Mouse (Mus musculus) myocyte (in vitro differentiated cells): ENCODE results near the gene Dusp28. TPM values are rescaled to one million over a fixed set of nuclear protein-coding genes. Genes with fewer than 3 reads are reported as not detected.
A peak's percentile ranks its signal among the peaks of the same experiment; 100 is the strongest.

Experiments
- H3K27me3 ChIP-seq: one replicate; pipeline ENCODE4 v1.6.1; 2011; ENCODE audit not compliant: control insufficient read depth, insufficient read depth, insufficient read length
- H3K36me3 ChIP-seq: one replicate; pipeline ENCODE4 v1.6.1; 2011; ENCODE audit not compliant: control insufficient read depth, insufficient read depth
- H3K4me2 ChIP-seq: one replicate; pipeline ENCODE4 v1.6.1; 2011; ENCODE audit warnings: low read depth, control low read depth
- H3K4me3 ChIP-seq: one replicate; pipeline ENCODE4 v1.5.1; 2011; ENCODE audit warnings: mild to moderate bottlenecking, control low read depth, moderate library complexity
- H3K79me2 ChIP-seq: one replicate; pipeline ENCODE4 v1.6.1; 2011; ENCODE audit not compliant: control insufficient read depth, insufficient read depth
- H3ac ChIP-seq: one replicate; pipeline ENCODE4 v1.6.1; 2011; ENCODE audit not compliant: control insufficient read depth, insufficient read length
- CEBPB ChIP-seq: IDR thresholded peaks from 2 replicates; pipeline ENCODE4 v1.6.1; 2011; ENCODE audit warnings: mild to moderate bottlenecking, moderate library complexity; ENCODE audit not compliant: poor library complexity, insufficient read depth, severe bottlenecking
- E2F4 ChIP-seq: IDR thresholded peaks from one replicate; pipeline ENCODE4 v1.6.1; 2011; ENCODE audit warnings: mild to moderate bottlenecking, control low read depth, moderate library complexity; ENCODE audit not compliant: insufficient read depth
- MAX ChIP-seq: IDR thresholded peaks from one replicate; pipeline ENCODE4 v1.6.1; 2011; ENCODE audit warnings: low read depth, mild to moderate bottlenecking, control low read depth
- MYOD1 ChIP-seq, 3 experiments: IDR thresholded peaks; one replicate each; pipeline ENCODE4 v1.6.1; 2011; ENCODE audit warnings: control low read depth in 2 of 3, low read depth in 2 of 3, mild to moderate bottlenecking in 2 of 3, moderate library complexity in 1 of 3; ENCODE audit not compliant: insufficient read length in 2 of 3, control insufficient read depth in 1 of 3
- MYOG ChIP-seq, 3 experiments: IDR thresholded peaks; one replicate each; pipeline ENCODE4 v1.6.1; 2011; ENCODE audit warnings: control low read depth in 2 of 3, low read depth in 2 of 3, mild to moderate bottlenecking in 2 of 3; ENCODE audit not compliant: insufficient read length in 2 of 3, control insufficient read depth in 1 of 3, insufficient read depth in 1 of 3
- POLR2A ChIP-seq: IDR thresholded peaks from one replicate; pipeline ENCODE4 v1.6.1; 2011; ENCODE audit warnings: low read depth, mild to moderate bottlenecking, control low read depth, moderate library complexity; ENCODE audit not compliant: insufficient read length
- POLR2AphosphoS2 ChIP-seq: IDR thresholded peaks from one replicate; pipeline ENCODE4 v1.6.1; 2011; ENCODE audit warnings: low read depth, control low read depth; ENCODE audit not compliant: insufficient read length
- REST ChIP-seq: IDR thresholded peaks from one replicate; pipeline ENCODE4 v1.6.1; 2011; ENCODE audit warnings: mild to moderate bottlenecking, control low read depth, moderate library complexity; ENCODE audit not compliant: insufficient read depth, insufficient read length
- SRF ChIP-seq: IDR thresholded peaks from one replicate; pipeline ENCODE4 v1.6.1; 2011; ENCODE audit warnings: low read depth; ENCODE audit not compliant: control insufficient read depth, insufficient read length
- TCF12 ChIP-seq: IDR thresholded peaks from one replicate; pipeline ENCODE4 v1.6.1; 2011; ENCODE audit warnings: mild to moderate bottlenecking, control low read depth; ENCODE audit not compliant: poor library complexity, insufficient read depth, severe bottlenecking
- TCF3 ChIP-seq: IDR thresholded peaks from one replicate; pipeline ENCODE4 v1.6.1; 2011; ENCODE audit warnings: low read depth, control low read depth; ENCODE audit not compliant: insufficient read length
- USF1 ChIP-seq: IDR thresholded peaks from one replicate; pipeline ENCODE4 v1.6.1; 2011; ENCODE audit warnings: low read depth, mild to moderate bottlenecking, control low read depth, moderate library complexity
- polyA plus RNA-seq: library from polyadenylated mRNA; unstranded; fragments of >200 nt; fragmentation: generic; extraction: Trizol; gene quantifications from one replicate; pipeline ENCODE4 v1.2.1, GENCODE M21; 2012; ENCODE audit warnings: missing spikeins

Gene Dusp28
- 40.9 TPM for polyA plus RNA-seq

DNA sequence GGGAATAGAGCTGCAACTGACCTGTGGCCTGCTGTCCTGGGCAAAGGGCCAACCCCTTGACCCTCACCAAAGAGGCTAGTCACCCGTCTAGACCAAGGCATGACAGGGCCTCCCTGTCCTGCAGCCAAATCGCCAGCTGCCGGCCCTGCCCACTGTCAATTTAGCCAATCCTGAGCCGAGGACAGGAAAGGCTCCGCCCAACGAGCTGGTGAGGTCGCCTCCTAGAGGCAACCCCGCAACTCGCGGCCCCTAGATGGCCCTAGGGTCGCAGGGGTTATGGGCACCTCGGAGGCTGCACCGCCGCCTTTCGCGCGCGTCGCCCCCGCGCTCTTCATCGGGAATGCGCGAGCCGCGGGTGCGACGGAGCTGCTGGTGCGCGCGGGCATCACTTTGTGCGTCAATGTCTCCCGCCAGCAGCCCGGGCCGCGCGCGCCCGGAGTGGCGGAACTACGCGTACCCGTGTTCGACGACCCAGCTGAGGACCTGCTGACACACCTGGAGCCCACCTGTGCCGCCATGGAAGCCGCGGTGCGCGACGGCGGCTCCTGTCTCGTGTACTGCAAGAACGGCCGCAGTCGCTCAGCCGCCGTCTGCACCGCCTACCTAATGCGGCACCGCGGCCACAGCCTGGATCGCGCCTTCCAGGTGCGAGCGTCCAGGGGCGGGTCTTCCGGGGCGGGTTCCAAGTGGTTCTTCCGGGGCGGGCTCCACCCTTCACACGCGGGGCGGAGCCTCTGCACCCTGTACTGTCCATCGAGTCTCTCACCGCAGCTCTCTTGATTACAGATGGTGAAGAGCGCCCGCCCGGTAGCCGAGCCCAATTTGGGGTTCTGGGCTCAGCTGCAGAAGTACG, at the start of gene Dusp28:
Gene Dusp28 (plus strand): TSS at position 203 of the 853 bp plus-strand sequence.
- Histone ChIP-seq H3K36me3 (no peaks in the 10 kb centered on the region), H3K4me3 (peak within 1 kb of the TSS; percentile 32), H3K79me2 (peaks cover 10% of the 10 kb centered on the region), H3ac (peak within 1 kb of the TSS; percentile 77), H3K27me3 (no peaks in the 10 kb centered on the region), H3K4me2 (peak within 1 kb of the TSS; percentile 87)
- TF ChIP-seq E2F4 (no peak), TCF12 (no peak), MYOD1 (IDR thresholded peaks at IDR 0.05; ENCODE audit: control insufficient read depth in 1 of 3, insufficient read length in 2 of 3, low read depth in 2 of 3) (peak in 2 of 3 experiments; percentile 77 to 88), POLR2AphosphoS2 (peak; percentile 73), CEBPB (no peak), USF1 (no peak), MYOG (IDR thresholded peaks at IDR 0.05; ENCODE audit: control insufficient read depth in 1 of 3, insufficient read depth in 1 of 3, insufficient read length in 2 of 3, low read depth in 2 of 3) (peak; percentile 40 to 94 (median 62)), MAX (no peak), SRF (peak; percentile 42), TCF3 (no peak), POLR2A (peak; percentile 60)

DNA sequence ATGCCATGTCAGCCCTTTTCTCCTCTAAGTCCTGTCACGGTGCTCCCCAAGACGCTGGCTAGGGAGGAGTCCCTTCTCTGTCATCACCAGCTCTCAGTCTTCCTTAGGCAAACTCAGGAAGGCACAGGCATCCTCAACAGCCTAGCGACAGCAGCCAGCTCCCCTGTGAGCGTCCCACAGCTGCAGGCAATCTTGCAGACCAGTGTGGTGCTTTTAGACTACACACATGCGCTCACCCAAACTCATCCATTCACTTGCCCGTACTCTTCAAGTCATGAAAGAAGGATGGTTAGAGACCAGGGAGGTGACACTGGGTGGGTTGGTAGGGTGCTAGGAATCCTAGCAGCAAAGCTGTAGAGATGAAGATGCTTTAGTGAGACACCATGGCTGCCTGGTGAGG, 45.3 kb upstream of the Dusp28 start:
- no peak overlapping the region for H3ac ChIP-seq
- H3K36me3 ChIP-seq = peaks cover 25% of the 10 kb centered on the region
- H3K4me3 ChIP-seq = no peak overlapping the region
- no peaks in the 10 kb centered on the region for H3K27me3 ChIP-seq
- peak; percentile 39 for TF ChIP-seq POLR2A
- no peak for TF ChIP-seq MYOD1 (IDR thresholded peaks at IDR 0.05; ENCODE audit: control insufficient read depth in 1 of 3, insufficient read length in 2 of 3, low read depth in 2 of 3)
- TF ChIP-seq MYOG (IDR thresholded peaks at IDR 0.05; ENCODE audit: control insufficient read depth in 1 of 3, insufficient read depth in 1 of 3, insufficient read length in 2 of 3, low read depth in 2 of 3) = no peak
- TF ChIP-seq POLR2AphosphoS2 = peak; percentile 98
- no peak for TF ChIP-seq TCF12
- no peaks in the 10 kb centered on the region for H3K79me2 ChIP-seq
- no peak overlapping the region for H3K4me2 ChIP-seq

GRCm38 (mm10) chr1:92863268-92863667, 43.5 kb upstream of the Dusp28 start:
- Histone ChIP-seq H3K27me3 (no peaks in the 10 kb centered on the region), H3K79me2 (no peaks in the 10 kb centered on the region), H3K4me2 (no peak overlapping the region), H3K4me3 (no peak overlapping the region), H3ac (no peak overlapping the region), H3K36me3 (peaks cover 7% of the 10 kb centered on the region)
- TF ChIP-seq TCF3 (no peak), POLR2A (peak; percentile 33), POLR2AphosphoS2 (peak; percentile 97), CEBPB (no peak), MAX (no peak), MYOD1 (IDR thresholded peaks at IDR 0.05; ENCODE audit: control insufficient read depth in 1 of 3, insufficient read length in 2 of 3, low read depth in 2 of 3) (no peak)

DNA sequence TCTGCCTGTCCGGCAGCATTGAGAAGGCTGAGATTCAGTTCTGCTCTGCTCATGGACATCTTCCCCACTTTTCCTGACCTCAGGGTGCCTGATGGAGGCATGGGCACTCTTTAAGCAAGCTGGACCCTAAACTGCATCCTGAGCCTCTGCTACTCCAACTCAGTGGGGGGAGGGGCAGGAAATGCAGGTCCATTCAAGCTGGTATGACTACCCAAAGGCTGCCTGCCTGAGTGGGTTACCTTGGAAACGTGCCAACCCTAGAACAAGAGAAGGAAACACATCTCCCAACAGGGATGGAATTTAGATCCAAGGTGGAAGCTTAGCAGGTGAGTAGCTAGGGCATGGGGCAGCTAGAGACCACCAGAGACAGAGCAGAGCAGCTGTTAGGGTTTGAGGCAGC, 40.6 kb upstream of the Dusp28 start:
- H3K36me3 ChIP-seq = no peaks in the 10 kb centered on the region
- H3K4me3 ChIP-seq = no peak overlapping the region
- no peak overlapping the region for H3ac ChIP-seq
- no peaks in the 10 kb centered on the region for H3K79me2 ChIP-seq
- H3K27me3 ChIP-seq = no peaks in the 10 kb centered on the region
- no peak overlapping the region for H3K4me2 ChIP-seq
- TF ChIP-seq MYOG (IDR thresholded peaks at IDR 0.05; ENCODE audit: control insufficient read depth in 1 of 3, insufficient read depth in 1 of 3, insufficient read length in 2 of 3, low read depth in 2 of 3) (no peak), TCF3 (no peak), E2F4 (no peak), SRF (no peak), POLR2AphosphoS2 (no peak), REST (no peak), CEBPB (no peak), MYOD1 (IDR thresholded peaks at IDR 0.05; ENCODE audit: control insufficient read depth in 1 of 3, insufficient read length in 2 of 3, low read depth in 2 of 3) (no peak), POLR2A (no peak), USF1 (no peak), MAX (no peak), TCF12 (no peak)

- Histone ChIP-seq H3K36me3 (no peaks in the 10 kb centered on the region), H3K79me2 (no peaks in the 10 kb centered on the region), H3K4me3 (no peak overlapping the region), H3K4me2 (no peak overlapping the region), H3ac (no peak overlapping the region), H3K27me3 (no peaks in the 10 kb centered on the region)
- TF ChIP-seq TCF3 (no peak), REST (no peak), MYOD1 (IDR thresholded peaks at IDR 0.05; ENCODE audit: control insufficient read depth in 1 of 3, insufficient read length in 2 of 3, low read depth in 2 of 3) (peak in 1 of 3 experiments; percentile 75), MYOG (IDR thresholded peaks at IDR 0.05; ENCODE audit: control insufficient read depth in 1 of 3, insufficient read depth in 1 of 3, insufficient read length in 2 of 3, low read depth in 2 of 3) (peak in 2 of 3 experiments; percentile 45 to 57)
These were observed 36.8 kb upstream of the Dusp28 start for GRCm38 (mm10) chr1:92869985-92870384.
